Mouse (Mus musculus) cerebellum, postnatal 14 days (tissue): ENCODE measurements around the gene Olfr134.
"Not testable (repeated sequence)": the region's sequence is repeated elsewhere in the genome, so short reads cannot be mapped to it uniquely, and the experiment has no call there.

Experiments
- DNase-seq, 2 experiments: peaks; one replicate each; pipeline ENCODE4 v3.0.0; 2021; ENCODE audit warnings: mixed read lengths in 2 of 2

Gene Olfr134

GRCm38 (mm10) chr17:38171088-38171487 is at the start of gene Olfr134:
Olfr134 (plus strand) TSS chr17:38171388.
- no peak for DNase-seq

DNA sequence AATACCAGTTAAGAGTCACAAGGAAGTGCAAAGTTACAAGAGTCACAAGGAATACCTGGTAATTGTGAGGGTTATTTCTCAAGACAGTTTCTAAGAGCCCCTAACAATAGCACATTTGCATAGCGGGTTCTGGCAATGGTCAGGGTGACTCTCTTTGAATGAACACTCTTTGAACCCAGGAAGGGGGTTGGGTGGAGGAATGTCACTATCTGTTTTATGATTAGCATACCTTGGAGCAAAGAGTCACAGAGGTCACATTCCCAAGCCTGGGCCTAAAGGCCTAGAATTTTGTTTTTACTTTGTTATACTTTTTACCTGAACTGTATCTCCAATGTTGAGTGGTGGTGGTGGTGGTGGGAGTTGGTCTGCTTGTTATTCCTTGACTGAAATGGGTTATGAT is 47.0 kb upstream of the Olfr134 start:
- not testable (repeated sequence) for DNase-seq

GRCm38 (mm10) chr17:38125371-38125770 is 45.8 kb upstream of the Olfr134 start:
- not testable (repeated sequence) for DNase-seq

DNA sequence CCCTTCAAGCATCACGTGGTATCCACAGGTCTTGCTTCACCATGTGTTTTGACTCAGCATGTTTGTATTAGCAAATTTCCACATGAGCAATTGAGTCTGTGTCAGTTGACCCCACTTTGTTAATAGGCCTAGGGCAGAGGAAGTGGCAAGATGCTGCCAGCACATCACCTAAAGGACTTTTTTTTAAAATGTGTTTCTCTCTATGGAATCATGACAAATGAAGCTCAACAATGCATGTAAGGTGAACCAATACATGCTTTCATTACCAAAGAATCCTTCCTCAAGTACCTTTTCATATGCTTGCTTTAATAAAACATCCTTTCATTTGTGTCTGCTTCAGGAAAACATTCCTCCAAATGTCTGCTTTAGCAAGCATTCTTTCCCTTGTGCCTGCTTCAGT is 36.8 kb upstream of the Olfr134 start, which contains the start of gene Olfr132:
Gene Olfr132 (minus strand): TSS at position 101 of the 400 bp plus-strand sequence.
- DNase-seq, result no peak

DNA sequence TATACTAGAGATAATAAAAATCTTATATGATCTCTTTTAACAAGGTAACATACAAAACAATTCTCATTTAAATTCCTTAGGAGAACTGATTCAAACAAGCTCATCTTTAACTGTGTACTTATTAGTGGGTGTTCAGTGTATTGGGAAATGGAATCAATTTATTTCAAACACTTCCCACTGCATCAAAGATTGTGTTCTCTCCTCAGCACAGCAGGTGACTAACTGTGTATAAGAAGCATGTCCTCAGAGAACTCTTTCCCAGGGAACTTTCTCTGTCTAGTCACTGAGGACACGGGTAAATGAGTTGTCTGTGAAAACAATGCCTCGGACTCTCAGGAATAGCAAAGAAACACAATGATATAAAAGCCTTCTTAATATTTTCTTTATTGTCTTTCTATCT is 26.2 kb upstream of the Olfr134 start, which contains the start of gene Olfr133:
Gene Olfr133 (plus strand): TSS at position 301 of the 400 bp plus-strand sequence.
- DNase-seq, result no peak

- no peak for DNase-seq
These were observed 32.8 kb downstream of the Olfr134 start, which contains the start of gene Olfr135 for GRCm38 (mm10) chr17:38204035-38204434. Olfr135 (plus strand) TSS chr17:38204335.
